In the genomic region with DNA sequence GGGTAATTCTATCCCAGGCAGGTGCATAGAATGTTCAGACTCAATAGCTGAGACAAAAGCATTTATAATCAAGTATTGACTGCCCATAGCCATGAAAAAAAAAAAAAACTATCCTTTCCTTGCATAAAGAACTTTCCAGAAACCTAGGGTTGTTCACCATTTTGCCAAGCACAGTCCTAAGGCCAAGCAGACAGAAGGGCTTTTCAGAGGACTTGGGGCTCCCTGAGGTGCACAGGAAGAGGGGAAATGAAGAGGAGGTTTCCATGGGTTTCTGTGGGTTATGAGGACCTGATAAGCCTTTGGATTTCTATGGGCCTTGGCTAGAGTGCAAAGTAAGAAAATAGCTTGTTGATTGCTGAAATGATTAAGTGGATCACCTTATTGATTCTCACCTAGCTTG, we compare ENCODE assay signal across 33 mouse cellular contexts.
"Had no signal": no experiment of that assay in that cellular context is flagged by ENCODE, and none has a peak within 500 bp of the region (broad histone marks: within the 10 kb centered on the region; RNA-seq: fewer than 3 reads in every experiment).

No protein-coding gene starts in this region.

- H3K36me3 ChIP-seq: heart, embryonic 13.5 days; heart, embryonic 15.5 days; hindbrain, embryonic 10.5 days; hindbrain, embryonic 12.5 days; hindbrain, embryonic 13.5 days; hindbrain, embryonic 15.5 days; intestine, embryonic 15.5 days; kidney, embryonic 15.5 days had no signal

- ATAC-seq: hindbrain, embryonic 16.5 days; hindbrain, postnatal 0 days; inflammation-experienced regulatory T-cells, adult 6 months; intestine, embryonic 15.5 days; intestine, embryonic 16.5 days; intestine, postnatal 0 days had no signal

- H3K4me2 ChIP-seq: heart, embryonic 13.5 days; heart, embryonic 15.5 days; hindbrain, embryonic 12.5 days; hindbrain, embryonic 13.5 days; hindbrain, embryonic 14.5 days; hindbrain, embryonic 15.5 days; intestine, embryonic 15.5 days; kidney, embryonic 15.5 days had no signal

- H3K4me3 ChIP-seq: heart, embryonic 13.5 days; heart, embryonic 15.5 days; hindbrain, embryonic 10.5 days; hindbrain, embryonic 12.5 days; hindbrain, embryonic 13.5 days; hindbrain, embryonic 15.5 days; intestine, embryonic 15.5 days; kidney, embryonic 15.5 days; layer of hippocampus, adult 2 months; left cerebral cortex, adult 2 months had no signal

- DNase-seq: heart, postnatal 10 days; heart, postnatal 14 days; heart, postnatal 36 days; heart, postnatal 4 days; kidney, adult 11 months; kidney, adult 18-20 months; kidney, adult 2 months; kidney, adult 8-10 months; kidney, adult 9 months; kidney, postnatal 10 days; kidney, postnatal 14 days; kidney, postnatal 25 days; kidney, postnatal 36 days; kidney, postnatal 4 days; layer of hippocampus, adult 9-11 months; layer of hippocampus, postnatal 36 days had no signal

- H3K27ac ChIP-seq: heart, embryonic 13.5 days; heart, embryonic 15.5 days; hindbrain, embryonic 10.5 days; hindbrain, embryonic 12.5 days; hindbrain, embryonic 13.5 days; hindbrain, embryonic 14.5 days; hindbrain, embryonic 15.5 days; hindbrain, postnatal 0 days; intestine, embryonic 15.5 days; kidney, embryonic 15.5 days; kidney, postnatal 0 days; layer of hippocampus, adult 2 months; left cerebral cortex, adult 2 months had no signal

- H3K9ac ChIP-seq: heart, embryonic 13.5 days; heart, embryonic 15.5 days; hindbrain, embryonic 12.5 days; hindbrain, embryonic 13.5 days; hindbrain, embryonic 14.5 days; hindbrain, embryonic 15.5 days; intestine, embryonic 15.5 days; kidney, embryonic 15.5 days had no signal

- H3K4me1 ChIP-seq: heart, embryonic 15.5 days; intestine, embryonic 15.5 days had no signal

- H3K27me3 ChIP-seq: heart, embryonic 13.5 days; heart, embryonic 15.5 days; hindbrain, embryonic 12.5 days; hindbrain, embryonic 13.5 days; hindbrain, embryonic 15.5 days; intestine, embryonic 15.5 days; kidney, embryonic 15.5 days had no signal

- H3K9me3 ChIP-seq: heart, embryonic 13.5 days; heart, embryonic 15.5 days; hindbrain, embryonic 10.5 days; hindbrain, embryonic 12.5 days; hindbrain, embryonic 13.5 days; hindbrain, embryonic 15.5 days; intestine, embryonic 15.5 days; kidney, embryonic 15.5 days had no signal
